Mouse (Mus musculus) MEL (cell line): ENCODE results near the gene Emx2. TPM values are rescaled to one million over a fixed set of nuclear protein-coding genes. Genes with fewer than 3 reads are reported as not detected.

ENCODE experiments used
- DNase-seq: peaks from one replicate; pipeline ENCODE4 v3.0.0; 2011; ENCODE audit warnings: low read depth, low spot score
- H3K27ac ChIP-seq: 2 replicates; pipeline ENCODE4 v1.5.1; 2012; ENCODE audit warnings: low read depth, mild to moderate bottlenecking, control low read depth, low read length, moderate library complexity; ENCODE audit not compliant: control insufficient read depth
- H3K27me3 ChIP-seq, 2 experiments: fragments of 150-350 bp in 1 of 2; sonication (generic) in 1 of 2; 2 replicates each; pipeline ENCODE4 v1.6.1; 2012; ENCODE audit warnings: low read length in 2 of 2, mild to moderate bottlenecking in 2 of 2, improper control_type of control experiment in 1 of 2, moderate library complexity in 1 of 2; ENCODE audit not compliant: insufficient read depth in 2 of 2, control insufficient read depth in 1 of 2
- H3K36me3 ChIP-seq, 2 experiments: 2 replicates each; pipeline ENCODE4 v1.6.1; 2012 to 2014; ENCODE audit warnings: low read length in 2 of 2, improper control_type of control experiment in 1 of 2, inconsistent platforms in 1 of 2, mild to moderate bottlenecking in 1 of 2; ENCODE audit not compliant: insufficient read depth in 2 of 2, control insufficient read depth in 1 of 2
- H3K4me1 ChIP-seq, 2 experiments: fragments of 150-350 bp in 1 of 2; sonication (generic) in 1 of 2; 2 replicates each; pipeline ENCODE4 v1.6.1; 2012; ENCODE audit warnings: low read length in 2 of 2, improper control_type of control experiment in 1 of 2, mild to moderate bottlenecking in 1 of 2; ENCODE audit not compliant: insufficient read depth in 2 of 2, control insufficient read depth in 1 of 2
- H3K4me3 ChIP-seq, 2 experiments: fragments of 150-350 bp in 1 of 2; sonication (generic) in 1 of 2; 2 replicates each; pipeline ENCODE4 v1.5.1; 2012; ENCODE audit warnings: low read depth in 2 of 2, low read length in 2 of 2, mild to moderate bottlenecking in 2 of 2, moderate library complexity in 2 of 2, control low read depth in 1 of 2, improper control_type of control experiment in 1 of 2; ENCODE audit not compliant: control insufficient read depth in 1 of 2, insufficient read depth in 1 of 2
- H3K79me2 ChIP-seq: 2 replicates; pipeline ENCODE4 v1.6.1; 2012; ENCODE audit warnings: mild to moderate bottlenecking, low read length, moderate library complexity; ENCODE audit not compliant: control insufficient read depth, poor library complexity, insufficient read depth
- H3K9ac ChIP-seq: 2 replicates; pipeline ENCODE4 v1.6.1; 2012; ENCODE audit warnings: low read depth, mild to moderate bottlenecking, control low read depth, low read length, moderate library complexity; ENCODE audit not compliant: control insufficient read depth, poor library complexity, severe bottlenecking
- H3K9me3 ChIP-seq: fragments of 150-350 bp; sonication (generic); replicated peaks from 2 replicates; pipeline ENCODE4 v1.6.1; 2012; ENCODE audit warnings: mild to moderate bottlenecking, low read length, improper control_type of control experiment, moderate library complexity; ENCODE audit not compliant: insufficient read depth
- CHD2 ChIP-seq: IDR thresholded peaks from 2 replicates; pipeline ENCODE4 v1.6.1; 2011; ENCODE audit warnings: low read length, improper control_type of control experiment
- E2F4 ChIP-seq: IDR thresholded peaks from 2 replicates; pipeline ENCODE4 v1.6.1; 2011; ENCODE audit warnings: low read depth, low read length, improper control_type of control experiment, borderline replicate concordance
- ETS1 ChIP-seq: IDR thresholded peaks from 2 replicates; pipeline ENCODE4 v1.6.1; 2012; ENCODE audit warnings: low read depth, mild to moderate bottlenecking, inconsistent platforms, low read length, improper control_type of control experiment, moderate library complexity
- GABPA ChIP-seq: IDR thresholded peaks from 2 replicates; pipeline ENCODE4 v1.6.1; 2012; ENCODE audit warnings: low read depth, mild to moderate bottlenecking, inconsistent platforms, low read length, improper control_type of control experiment, moderate library complexity
- JUND ChIP-seq: IDR thresholded peaks from 2 replicates; pipeline ENCODE4 v1.6.1; 2011; ENCODE audit warnings: low read depth, mild to moderate bottlenecking, improper control_type of control experiment, low read length
- KAT2A ChIP-seq: conservative IDR thresholded peaks from 2 replicates; pipeline ENCODE4 v1.6.1; 2012; ENCODE audit warnings: low read depth, low read length, improper control_type of control experiment, inconsistent platforms
- MAFK ChIP-seq: IDR thresholded peaks from 2 replicates; pipeline ENCODE4 v1.6.1; 2011; ENCODE audit warnings: low read depth, mild to moderate bottlenecking, low read length, improper control_type of control experiment, borderline replicate concordance
- MEF2A ChIP-seq: IDR thresholded peaks from 2 replicates; pipeline ENCODE4 v1.6.1; 2014; ENCODE audit warnings: low read depth, mild to moderate bottlenecking, inconsistent platforms, low read length, improper control_type of control experiment; ENCODE audit not compliant: poor library complexity, insufficient replicate concordance, severe bottlenecking; ENCODE audit errors: extremely low read depth
- MXI1 ChIP-seq: IDR thresholded peaks from 2 replicates; pipeline ENCODE4 v1.6.1; 2011; ENCODE audit warnings: mild to moderate bottlenecking, low read depth, low read length, improper control_type of control experiment
- MYB ChIP-seq: IDR thresholded peaks from 2 replicates; pipeline ENCODE4 v1.6.1; 2011; ENCODE audit warnings: mild to moderate bottlenecking, low read depth, low read length, improper control_type of control experiment
- MYC ChIP-seq: IDR thresholded peaks from 2 replicates; pipeline ENCODE4 v1.6.1; 2011; ENCODE audit warnings: low read depth, mild to moderate bottlenecking, low read length, improper control_type of control experiment, moderate library complexity
- NELFE ChIP-seq: IDR thresholded peaks from 2 replicates; pipeline ENCODE4 v1.6.1; 2011; ENCODE audit warnings: low read depth, low read length, improper control_type of control experiment
- NRF1 ChIP-seq: IDR thresholded peaks from 2 replicates; pipeline ENCODE4 v1.6.1; 2014; ENCODE audit warnings: low read depth, mild to moderate bottlenecking, inconsistent platforms, low read length, improper control_type of control experiment, moderate library complexity; ENCODE audit not compliant: poor library complexity, insufficient read depth, severe bottlenecking
- POLR2A ChIP-seq, 2 experiments: IDR thresholded peaks; 2 replicates each; pipeline ENCODE4 v1.6.1; 2011 to 2012; ENCODE audit warnings: low read length in 2 of 2, mild to moderate bottlenecking in 2 of 2, control low read depth in 1 of 2, improper control_type of control experiment in 1 of 2, low read depth in 1 of 2, moderate library complexity in 1 of 2; ENCODE audit not compliant: control insufficient read depth in 1 of 2, insufficient read depth in 1 of 2, poor library complexity in 1 of 2
- TCF12 ChIP-seq: IDR thresholded peaks from 2 replicates; pipeline ENCODE4 v1.6.1; 2014; ENCODE audit warnings: low read depth, mild to moderate bottlenecking, inconsistent platforms, low read length, improper control_type of control experiment, moderate library complexity
- UBTF ChIP-seq: IDR thresholded peaks from 2 replicates; pipeline ENCODE4 v1.6.1; 2012; ENCODE audit warnings: low read depth, mild to moderate bottlenecking, inconsistent platforms, low read length, improper control_type of control experiment, moderate library complexity, borderline replicate concordance; ENCODE audit not compliant: insufficient read depth
- ZC3H11A ChIP-seq: IDR thresholded peaks from 2 replicates; pipeline ENCODE4 v1.6.1; 2012; ENCODE audit warnings: low read depth, mild to moderate bottlenecking, inconsistent platforms, low read length, improper control_type of control experiment
- polyA plus RNA-seq, 2 experiments: library from polyadenylated mRNA; stranded (reverse) in 1 of 2; unstranded in 1 of 2; fragments of >175 nt in 1 of 2; fragments of >200 nt in 1 of 2; gene quantifications; 2 replicates each; pipeline versions ENCODE4 v1.2.1 to v1.2.4; 2012; ENCODE audit warnings: low replicate concordance in 2 of 2, low read depth in 1 of 2; ENCODE audit not compliant: insufficient read length in 2 of 2, insufficient read depth in 1 of 2, missing spikeins in 1 of 2
- total RNA-seq: library from RNA; depleted of rRNA; stranded (reverse); fragments of 300-350 nt; gene quantifications from 2 replicates; pipeline ENCODE4 v1.2.3, GENCODE M21; 2012; rRNA removed

Emx2 gene
- total and polyA plus RNA-seq, 3 experiments = 0.08 TPM; not detected in 2

GRCm38 (mm10) chr19:59513181-59513580, 55.0 kb downstream of the Emx2 start:
- H3K9me3 ChIP-seq = no peaks in the 10 kb centered on the region
- H3K79me2 ChIP-seq = no peaks in the 10 kb centered on the region
- no peak overlapping the region for H3K27ac ChIP-seq
- H3K4me3 ChIP-seq = no peak overlapping the region
- H3K27me3 ChIP-seq = peaks cover 7% of the 10 kb centered on the region in 2 experiments
- no peak for DNase-seq
- TF ChIP-seq CHD2 = no peak
- no peak for TF ChIP-seq MAFK
- no peak for TF ChIP-seq ETS1
- TF ChIP-seq MYC = no peak
- TF ChIP-seq ZC3H11A = no peak
- no peak for TF ChIP-seq UBTF
- no peak for TF ChIP-seq NELFE
- TF ChIP-seq E2F4 = no peak
- no peak for TF ChIP-seq NRF1
- no peak for TF ChIP-seq MXI1
- no peak for TF ChIP-seq MEF2A
- TF ChIP-seq TCF12 = no peak
- no peak for TF ChIP-seq GABPA
- TF ChIP-seq MYB = no peak
- TF ChIP-seq JUND = no peak
- no peak for TF ChIP-seq KAT2A
- TF ChIP-seq POLR2A (IDR thresholded peaks at IDR 0.05; ENCODE audit: control insufficient read depth in 1 of 2, insufficient read depth in 1 of 2, low read depth in 1 of 2, low read length in 2 of 2, poor library complexity in 1 of 2) = no peak
- TF ChIP-seq, all 39 proteins: peak for 0
- H3K4me1 ChIP-seq = no peaks in the 10 kb centered on the region
- no peak overlapping the region for H3K9ac ChIP-seq
- no peaks in the 10 kb centered on the region for H3K36me3 ChIP-seq

Other genes starting within 250 kb of the Emx2 start
- not detected in 2 replicates for gene Kcnk18, start 239.2 kb upstream of the Emx2 start, total RNA-seq
- not detected for gene Kcnk18, start 239.2 kb upstream of the Emx2 start, polyA plus RNA-seq
- gene Slc18a2, start 197.5 kb upstream of the Emx2 start, total RNA-seq = 1.0 and 1.5 TPM in 2 replicates
- gene Slc18a2, start 197.5 kb upstream of the Emx2 start, polyA plus RNA-seq = 1 to 10 TPM in 1 of 2 experiments, not detected in 1; 4.2 TPM
- gene Rps12-ps3, start 136.1 kb upstream of the Emx2 start, total RNA-seq = 348 and 662 TPM in 2 replicates
- 1,000 to 10,000 TPM in 1 of 2 experiments, not detected in 1; 4,283 TPM for gene Rps12-ps3, start 136.1 kb upstream of the Emx2 start, polyA plus RNA-seq
- 49.8 and 52.1 TPM in 2 replicates for gene Pdzd8, start 112.6 kb upstream of the Emx2 start, total RNA-seq
- gene Pdzd8, start 112.6 kb upstream of the Emx2 start, polyA plus RNA-seq = 100 to 1,000 TPM in 1 of 2 experiments, 10 to 100 TPM in 1; 46.4 to 137 TPM